Mouse (Mus musculus) 3134 (cell line): Measurements from ENCODE around the gene Nedd8.

ENCODE experiments used
- DNase-seq: peaks from one replicate; pipeline ENCODE4 v3.0.0-alpha.2; 2011; ENCODE audit warnings: low spot score; ENCODE audit not compliant: insufficient read length; ENCODE audit errors: extremely low read depth

Nedd8 gene

GRCm38 (mm10) chr14:55616844-55617243 is 55.1 kb downstream of the Nedd8 start:
- no peak for DNase-seq

GRCm38 (mm10) chr14:55615876-55616275 is 56.0 kb downstream of the Nedd8 start:
- DNase-seq = no peak

GRCm38 (mm10) chr14:55614565-55615178 is 57.3 kb downstream of the Nedd8 start:
- DNase-seq = no peak

- no peak for DNase-seq
These were observed 58.6 kb downstream of the Nedd8 start for GRCm38 (mm10) chr14:55613346-55613745.
